In genomic region chr3:103914010-103914669, GRCm38 (mm10) we compare ENCODE assay signal across 7 mouse cellular contexts. TPM values are rescaled to one million over a fixed set of nuclear protein-coding genes. Genes with fewer than 3 reads are reported as not detected.
DNase-seq lines count a peak whose midpoint lies in the region; ATAC-seq and TF ChIP-seq lines count a peak whose summit lies in the region.

Gene Rsbn1, plus strand, starts transcription at chr3:103914120.

- peak within 1 kb of the TSS; percentile 97 for H3K27ac ChIP-seq in embryonic facial prominence, embryonic 10.5 days (replicated peaks)
- peak within 1 kb of the TSS; percentile 91 for H3K27ac ChIP-seq in intestine, postnatal 0 days (ENCODE audit: low read depth, low read length)
- H3K27ac ChIP-seq in midbrain, embryonic 12.5 days (replicated peaks), result peak within 1 kb of the TSS; percentile 91
- H3K27ac ChIP-seq in small intestine, adult 2 months (ENCODE audit: insufficient read depth, low read depth, low read length), result peak within 1 kb of the TSS; percentile 54

- peaks cover 20% of the 10 kb centered on the region for H3K4me1 ChIP-seq in embryonic facial prominence, embryonic 10.5 days
- H3K4me1 ChIP-seq in intestine, postnatal 0 days (replicated peaks; ENCODE audit: control insufficient read depth, insufficient read depth, low read length), result no peaks in the 10 kb centered on the region
- peaks cover 13% of the 10 kb centered on the region for H3K4me1 ChIP-seq in midbrain, embryonic 12.5 days
- H3K4me1 ChIP-seq in small intestine, adult 2 months (ENCODE audit: control insufficient read depth, insufficient read depth, insufficient read length, low read length), result no peaks in the 10 kb centered on the region; the same call in 1 of the 2 replicates

- no peaks in the 10 kb centered on the region for H3K36me3 ChIP-seq in embryonic facial prominence, embryonic 10.5 days (replicated peaks)
- H3K36me3 ChIP-seq in intestine, postnatal 0 days (ENCODE audit: control insufficient read depth, insufficient read depth), result no peaks in the 10 kb centered on the region
- H3K36me3 ChIP-seq in midbrain, embryonic 12.5 days, result no peaks in the 10 kb centered on the region
- H3K36me3 ChIP-seq in small intestine, adult 2 months (ENCODE audit: control insufficient read depth, insufficient read depth, low read length), result peaks cover 1% of the 10 kb centered on the region; the same call in 1 of the 2 replicates

- ATAC-seq in intestine, postnatal 0 days, result peak; percentile 100
- ATAC-seq in midbrain, embryonic 12.5 days (ENCODE audit: low FRiP score, low read depth), result peak; percentile 99

- peak; percentile 67; the same call in 1 of the 2 replicates for TF ChIP-seq POLR2A in small intestine, adult 2 months (IDR thresholded peaks at IDR 0.05; ENCODE audit: low read depth, low read length)

- intact Hi-C loops in left cerebral cortex, postnatal 4 days (cut with DNase I), result no loop called here

- H3K9me3 ChIP-seq in embryonic facial prominence, embryonic 10.5 days, result no peaks in the 10 kb centered on the region
- no peaks in the 10 kb centered on the region for H3K9me3 ChIP-seq in intestine, postnatal 0 days (ENCODE audit: control insufficient read depth)
- H3K9me3 ChIP-seq in midbrain, embryonic 12.5 days, result no peaks in the 10 kb centered on the region

- under 1% methylated on average over 53 of the region's 55 CpGs for WGBS in embryonic facial prominence, embryonic 10.5 days
- WGBS in intestine, postnatal 0 days, result under 1% methylated on average over 52 of the region's 55 CpGs
- under 1% methylated on average over 55 of the region's 55 CpGs for WGBS in midbrain, embryonic 12.5 days
- WGBS in small intestine, adult 2 months, result under 1% methylated on average over 50 of the region's 55 CpGs

- peak within 1 kb of the TSS; percentile 97 for H3K4me3 ChIP-seq in embryonic facial prominence, embryonic 10.5 days
- H3K4me3 ChIP-seq in intestine, postnatal 0 days (ENCODE audit: low read depth, low read length), result peak within 1 kb of the TSS; percentile 100
- peak within 1 kb of the TSS; percentile 97 for H3K4me3 ChIP-seq in midbrain, embryonic 12.5 days
- peak within 1 kb of the TSS; percentile 96 for H3K4me3 ChIP-seq in small intestine, adult 2 months (ENCODE audit: low read depth, low read length)

- no peaks in the 10 kb centered on the region for H3K27me3 ChIP-seq in embryonic facial prominence, embryonic 10.5 days (replicated peaks; ENCODE audit: low read depth, poor library complexity, severe bottlenecking)
- no peaks in the 10 kb centered on the region for H3K27me3 ChIP-seq in intestine, postnatal 0 days (replicated peaks; ENCODE audit: control insufficient read depth, insufficient read depth, low read length)
- no peaks in the 10 kb centered on the region for H3K27me3 ChIP-seq in midbrain, embryonic 12.5 days
- no peaks in the 10 kb centered on the region for H3K27me3 ChIP-seq in small intestine, adult 2 months (ENCODE audit: control insufficient read depth, insufficient read depth, low read length)

- TF ChIP-seq CTCF in intestine, postnatal 0 days (IDR thresholded peaks at IDR 0.05; ENCODE audit: low read depth), result peak; percentile 44; the same call in 1 of the 2 replicates
- TF ChIP-seq CTCF in small intestine, adult 2 months (IDR thresholded peaks at IDR 0.05; ENCODE audit: extremely low read depth, insufficient read length, insufficient replicate concordance, low read depth, low read length), result no peak

- peak; percentile 97 for DNase-seq in adrenal gland, postnatal 10 days
- DNase-seq in embryonic facial prominence, embryonic 10.5 days (ENCODE audit: low spot score), result peak; percentile 98
- DNase-seq in gonadal fat pad, adult 2 months (ENCODE audit: low read depth), result peak; percentile 92
- DNase-seq in left cerebral cortex, postnatal 4 days, result peak; percentile 99

- peak within 1 kb of the TSS; percentile 90 for H3K9ac ChIP-seq in intestine, postnatal 0 days (ENCODE audit: low read depth, low read length)
- H3K9ac ChIP-seq in midbrain, embryonic 12.5 days (replicated peaks), result peak within 1 kb of the TSS; percentile 94

- H3K4me2 ChIP-seq in intestine, postnatal 0 days (replicated peaks; ENCODE audit: low read depth), result peak within 1 kb of the TSS; percentile 77
- H3K4me2 ChIP-seq in midbrain, embryonic 12.5 days (replicated peaks), result peak within 1 kb of the TSS; percentile 78

RNA-seq across cellular contexts. Expression of gene Rsbn1, which starts in this region (rescaled TPM):
- total RNA-seq in adrenal gland, postnatal 10 days (2021), result 10 to 100 TPM; 16.0 to 17.7 TPM
- polyA plus RNA-seq in embryonic facial prominence, embryonic 10.5 days (2016; fragmentation: Nextera tagmentation; extraction: Ambion mirVana), result 14.4 TPM in 2 replicates
- polyA plus RNA-seq in gonadal fat pad, adult 2 months (2012; rRNA removed), result 2.7 and 4.0 TPM in 2 replicates
- 5.3 and 5.5 TPM in 2 replicates for polyA plus RNA-seq in intestine, postnatal 0 days (2015; fragmentation: Nextera tagmentation; extraction: Ambion mirVana)
- 10 to 100 TPM; 27.0 to 29.2 TPM for total RNA-seq in left cerebral cortex, postnatal 4 days (2021)
- polyA plus RNA-seq in midbrain, embryonic 12.5 days (2016; fragmentation: Nextera tagmentation; extraction: Ambion mirVana), result 24.6 and 26.1 TPM in 2 replicates
- polyA plus RNA-seq in small intestine, adult 2 months (2012; rRNA removed), result 1.2 and 2.7 TPM in 2 replicates

Comparison
In these comparisons a context has a peak if more than half of its experiments do, and no peak if none do; other contexts are left out.
1. Peak in every context shown above with its lines: DNase-seq, ATAC-seq, H3K4me3 ChIP-seq and H3K27ac ChIP-seq.